Mouse (Mus musculus) cerebellum, postnatal 25 days (tissue): Measurements from ENCODE around the gene Gm21119.

Source experiments
- DNase-seq, 2 experiments: peaks; one replicate each; pipeline ENCODE4 v3.0.0; 2021; ENCODE audit warnings: mixed read lengths in 2 of 2

Gm21119 gene

DNA sequence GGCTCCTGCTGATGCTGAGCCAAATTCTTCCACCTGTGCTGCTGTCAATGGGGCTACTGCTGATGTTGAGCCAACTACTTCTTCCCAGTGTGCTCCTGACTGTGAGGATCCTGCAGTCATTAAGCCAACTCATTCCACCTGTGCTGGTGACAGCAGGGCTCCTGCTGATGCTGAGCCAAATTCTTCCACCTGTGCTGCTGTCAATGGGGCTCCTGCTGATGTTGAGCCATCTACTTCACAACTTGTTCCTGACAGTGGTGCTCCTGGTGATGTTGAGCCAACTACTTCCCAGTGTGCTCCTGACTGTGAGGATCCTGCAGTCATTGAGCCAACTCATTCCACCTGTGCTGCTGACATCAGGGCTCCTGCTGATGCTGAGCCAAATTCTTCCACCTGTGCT lies 63.7 kb downstream of the Gm21119 start:
- DNase-seq: peak in 1 of 2 experiments; percentile 4
